Mouse (Mus musculus) E14TG2a.4 (cell line): ENCODE results near the gene ccdc198.

ENCODE experiments used
- H3K27me3 ChIP-seq: 2 replicates; pipeline ENCODE4 v1.6.1; 2014; ENCODE audit warnings: low read length, control low read depth; ENCODE audit not compliant: insufficient read depth
- H3K36me3 ChIP-seq: 2 replicates; pipeline ENCODE4 v1.6.1; 2014; ENCODE audit warnings: low read length, control low read depth; ENCODE audit not compliant: insufficient read depth
- H3K4me1 ChIP-seq: replicated peaks from 2 replicates; pipeline ENCODE4 v1.6.1; 2014; ENCODE audit warnings: low read depth, low read length, control low read depth
- H3K4me3 ChIP-seq: replicated peaks from 2 replicates; pipeline ENCODE4 v1.5.1; 2014; ENCODE audit warnings: mild to moderate bottlenecking, low read length
- H3K9me3 ChIP-seq: 2 replicates; pipeline ENCODE4 v1.6.1; 2014; ENCODE audit warnings: low read length, control low read depth
- CTCF ChIP-seq: conservative IDR thresholded peaks from 2 replicates; pipeline ENCODE4 v1.5.1; 2014; ENCODE audit warnings: low read length
- NANOG ChIP-seq: IDR thresholded peaks from 2 replicates; pipeline ENCODE4 v1.6.1; 2014; ENCODE audit warnings: borderline replicate concordance, low read length, mixed read lengths
- POU5F1 ChIP-seq: IDR thresholded peaks from 2 replicates; pipeline ENCODE4 v1.6.1; 2014; ENCODE audit warnings: low read length, borderline replicate concordance

The ccdc198 gene

GRCm38 (mm10) chr14:49171867-49172581, 73.2 kb downstream of the ccdc198 start, which contains the start of gene Naa30:
TSS of gene Naa30 (plus strand) at chr14:49172226.
- Histone ChIP-seq H3K9me3 (no peaks in the 10 kb centered on the region), H3K4me1 (peaks cover 31% of the 10 kb centered on the region), H3K36me3 (peaks cover 29% of the 10 kb centered on the region), H3K4me3 (peak within 1 kb of the TSS; percentile 93), H3K27me3 (no peaks in the 10 kb centered on the region)
- TF ChIP-seq NANOG (no peak), POU5F1 (no peak), CTCF (no peak)

GRCm38 (mm10) chr14:49171286-49171685, 74.0 kb downstream of the ccdc198 start:
- no peaks in the 10 kb centered on the region for H3K9me3 ChIP-seq
- TF ChIP-seq NANOG, result no peak
- no peak for TF ChIP-seq POU5F1
- TF ChIP-seq CTCF, result no peak

More at GRCm38 (mm10) chr14:49171286-49171685, 74.0 kb downstream of the ccdc198 start:
- H3K36me3 ChIP-seq, result peaks cover 27% of the 10 kb centered on the region
- H3K4me3 ChIP-seq, result peak overlapping the region; percentile 93
- H3K27me3 ChIP-seq, result no peaks in the 10 kb centered on the region
- H3K4me1 ChIP-seq, result peaks cover 31% of the 10 kb centered on the region
